Mouse (Mus musculus): ENCODE measurements at regions not wholly inside any gene's neighbourhood (a gene's known extent, or its start where the extent isn't known, plus 50 kb on each side); places are given as distances from the start of the nearest gene placed in this dataset.

DNA sequence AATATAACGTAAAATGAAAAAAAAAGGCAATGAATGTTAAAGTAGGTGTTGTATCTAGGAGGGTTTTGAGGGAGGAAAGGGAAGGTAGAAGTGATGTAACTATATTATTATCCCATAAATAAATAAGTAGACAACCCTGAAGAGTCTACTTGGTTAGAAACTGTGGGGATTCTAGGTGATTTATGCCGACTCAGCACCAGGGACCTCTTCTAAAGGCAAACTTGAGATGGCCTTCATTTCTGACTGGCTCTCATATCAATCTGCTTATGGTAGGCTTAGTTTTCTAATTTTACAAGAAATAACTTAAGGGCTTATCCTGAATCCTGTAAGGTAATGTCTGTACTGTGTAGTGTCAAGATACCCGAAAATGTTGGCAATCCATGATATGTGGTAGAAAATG is 263.0 kb upstream of the Ptbp2 start:
- TF ChIP-seq CTCF (IDR thresholded peaks at IDR 0.05; ENCODE audit: low read depth) (no peak), EP300 (IDR thresholded peaks at IDR 0.05; ENCODE audit: low read depth) (no peak)

Data from liver, postnatal 0 days (tissue).